Mouse (Mus musculus) testis, adult 2 months (tissue): ENCODE results near the gene Drap1. TPM values are rescaled to one million over a fixed set of nuclear protein-coding genes. Genes with fewer than 3 reads are reported as not detected.

Experiments used
- H3K27ac ChIP-seq: fragments of 200-500 bp; 2 replicates; pipeline ENCODE4 v1.5.1; 2012; ENCODE audit warnings: low read depth, low read length; ENCODE audit not compliant: control insufficient read depth, insufficient read depth
- H3K27me3 ChIP-seq: fragments of 200-500 bp; 2 replicates; pipeline ENCODE4 v1.6.1; 2012; ENCODE audit warnings: mild to moderate bottlenecking, low read length, moderate library complexity; ENCODE audit not compliant: control insufficient read depth, insufficient read depth
- H3K36me3 ChIP-seq: fragments of 200-500 bp; 2 replicates; pipeline ENCODE4 v1.6.1; 2012; ENCODE audit warnings: mild to moderate bottlenecking, low read length; ENCODE audit not compliant: control insufficient read depth, insufficient read depth
- H3K4me1 ChIP-seq: fragments of 200-500 bp; 2 replicates; pipeline ENCODE4 v1.6.1; 2012; ENCODE audit warnings: low read length; ENCODE audit not compliant: control insufficient read depth, insufficient read depth
- H3K4me3 ChIP-seq: fragments of 200-500 bp; 2 replicates; pipeline ENCODE4 v1.5.1; 2012; ENCODE audit warnings: low read depth, mild to moderate bottlenecking, low read length, moderate library complexity, mixed read lengths; ENCODE audit not compliant: control insufficient read depth
- CTCF ChIP-seq: fragments of 200-500 bp; IDR thresholded peaks from 2 replicates; pipeline ENCODE4 v1.5.1; 2012; ENCODE audit warnings: low read depth, mild to moderate bottlenecking, inconsistent platforms, low read length, moderate library complexity; ENCODE audit not compliant: control insufficient read depth, insufficient read depth, insufficient replicate concordance
- POLR2A ChIP-seq: fragments of 200-500 bp; IDR thresholded peaks from 2 replicates; pipeline ENCODE4 v1.6.1; 2012; ENCODE audit warnings: low read depth, mild to moderate bottlenecking, inconsistent platforms, low read length, moderate library complexity; ENCODE audit not compliant: control insufficient read depth
- polyA plus RNA-seq: library from polyadenylated mRNA; depleted of rRNA; stranded (reverse); fragments of >200 nt; gene quantifications from 2 replicates; pipeline ENCODE4 v1.2.3, GENCODE M21; 2012

Gene Drap1
- polyA plus RNA-seq, 1 experiment, result 290 TPM

GRCm38 (mm10) chr19:5430408-5430807, 5.6 kb upstream of the Drap1 start:
- H3K36me3 ChIP-seq, result no peaks in the 10 kb centered on the region; the same call in 1 of the 2 replicates
- TF ChIP-seq POLR2A (no peak), CTCF (no peak)

GRCm38 (mm10) chr19:5429806-5430205, 5.0 kb upstream of the Drap1 start:
- Histone ChIP-seq H3K4me1 (peaks cover 17% of the 10 kb centered on the region), H3K4me3 (no peak overlapping the region), H3K36me3 (no peaks in the 10 kb centered on the region; the same call in 1 of the 2 replicates), H3K27ac (no peak overlapping the region), H3K27me3 (no peaks in the 10 kb centered on the region)
- TF ChIP-seq CTCF, result no peak

More at GRCm38 (mm10) chr19:5430408-5430807, 5.6 kb upstream of the Drap1 start:
- H3K27ac ChIP-seq, result no peak overlapping the region
- H3K4me1 ChIP-seq, result peaks cover 17% of the 10 kb centered on the region
- H3K4me3 ChIP-seq, result no peak overlapping the region
- no peaks in the 10 kb centered on the region for H3K27me3 ChIP-seq

- H3K27me3 ChIP-seq, result no peaks in the 10 kb centered on the region
- H3K4me3 ChIP-seq, result no peak overlapping the region
- H3K27ac ChIP-seq, result no peak overlapping the region
- H3K36me3 ChIP-seq, result no peaks in the 10 kb centered on the region; the same call in 1 of the 2 replicates
- peaks cover 17% of the 10 kb centered on the region for H3K4me1 ChIP-seq
- TF ChIP-seq POLR2A (no peak), CTCF (no peak)
These were observed 4.4 kb upstream of the Drap1 start for GRCm38 (mm10) chr19:5429219-5429618.

- Histone ChIP-seq H3K4me3 (no peak overlapping the region), H3K27me3 (no peaks in the 10 kb centered on the region), H3K27ac (no peak overlapping the region), H3K36me3 (no peaks in the 10 kb centered on the region; the same call in 1 of the 2 replicates), H3K4me1 (peaks cover 21% of the 10 kb centered on the region)
- TF ChIP-seq POLR2A (no peak), CTCF (no peak)
These were observed 3.3 kb upstream of the Drap1 start for GRCm38 (mm10) chr19:5428083-5428482.

DNA sequence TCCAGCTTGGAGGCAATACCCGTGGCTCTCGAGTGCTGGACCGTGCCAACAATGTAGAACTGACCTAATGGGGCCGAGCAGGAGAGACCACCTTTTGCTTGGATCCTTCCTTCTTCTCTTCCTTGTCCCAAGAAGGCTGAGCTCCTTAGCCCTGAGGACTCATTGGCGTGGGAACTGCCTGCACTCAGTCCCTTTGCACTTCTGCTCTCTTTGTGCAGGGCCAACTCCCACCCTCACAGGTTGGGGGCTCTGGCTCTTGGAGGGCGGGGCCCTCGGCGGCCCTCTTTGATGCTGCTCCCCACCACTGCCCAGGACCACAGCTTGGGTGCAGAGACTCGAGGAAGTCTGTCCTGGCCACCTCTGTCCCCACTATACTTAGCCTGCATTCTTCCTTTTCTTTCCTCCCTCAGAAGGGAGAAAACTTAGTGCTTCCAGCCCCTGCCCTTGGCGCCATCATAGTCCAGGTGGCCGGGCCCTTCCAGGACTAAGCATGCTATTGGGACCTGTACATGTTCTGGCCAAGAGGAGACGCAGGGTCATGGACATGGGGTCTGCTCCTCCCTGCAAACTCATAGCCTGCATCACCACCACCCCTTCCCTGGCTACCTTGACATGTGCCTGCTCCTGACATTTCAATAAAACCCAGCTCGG, 2.0 kb upstream of the Drap1 start:
- TF ChIP-seq CTCF, result no peak
- no peak for TF ChIP-seq POLR2A
- Histone ChIP-seq H3K27me3 (no peaks in the 10 kb centered on the region), H3K4me1 (peaks cover 24% of the 10 kb centered on the region), H3K36me3 (peaks cover 2% of the 10 kb centered on the region), H3K4me3 (no peak overlapping the region), H3K27ac (no peak overlapping the region)

GRCm38 (mm10) chr19:5425906-5426565, 1.3 kb upstream of the Drap1 start:
- H3K4me3 ChIP-seq, result peak overlapping the region; percentile 99
- H3K27me3 ChIP-seq, result no peaks in the 10 kb centered on the region
- TF ChIP-seq CTCF (no peak), POLR2A (no peak)
- H3K36me3 ChIP-seq, result peaks cover 2% of the 10 kb centered on the region
- H3K27ac ChIP-seq, result peak overlapping the region; percentile 88
- H3K4me1 ChIP-seq, result peaks cover 24% of the 10 kb centered on the region

DNA sequence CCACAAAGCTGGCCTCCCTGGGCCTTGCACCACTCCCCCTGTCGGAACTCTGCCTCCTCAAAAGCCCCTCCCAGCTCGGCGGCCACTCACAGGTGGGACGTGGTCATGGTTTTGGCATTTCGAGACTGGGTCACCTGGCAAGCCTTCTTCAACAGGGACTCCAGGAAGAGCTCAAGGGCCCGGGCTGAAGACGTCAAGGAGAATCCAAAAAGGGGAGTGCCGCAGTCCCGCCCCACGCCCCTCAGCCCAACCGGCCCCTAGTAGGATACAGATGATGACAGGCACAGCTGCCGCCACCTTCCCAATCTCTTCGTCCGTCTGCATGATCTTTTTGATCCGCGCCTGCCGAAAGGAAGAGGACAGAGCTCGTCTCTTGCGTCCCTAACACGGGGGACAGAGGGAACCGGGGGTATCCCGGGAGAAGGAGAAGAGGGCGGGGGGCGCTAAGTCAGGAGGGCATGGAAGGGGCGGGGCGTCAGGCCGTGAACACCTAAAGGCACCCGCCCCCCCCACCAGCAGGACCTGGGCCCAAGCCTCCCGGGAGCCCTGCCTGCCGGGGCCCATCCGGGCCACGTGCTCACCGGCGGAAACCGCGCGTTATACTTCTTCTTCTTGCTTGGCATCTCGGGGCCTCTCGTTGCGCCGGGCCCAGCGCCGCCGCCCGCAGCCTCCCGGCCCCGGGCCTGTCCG, 542 bp downstream of the Drap1 start:
- H3K36me3 ChIP-seq, result peaks cover 2% of the 10 kb centered on the region
- H3K27ac ChIP-seq, result peak overlapping the region; percentile 55
- H3K4me1 ChIP-seq, result peaks cover 24% of the 10 kb centered on the region
- TF ChIP-seq CTCF (no peak), POLR2A (no peak; the same call in 1 of the 2 replicates)
- no peaks in the 10 kb centered on the region for H3K27me3 ChIP-seq
- peak overlapping the region; percentile 95 for H3K4me3 ChIP-seq
